Mouse (Mus musculus) liver, adult 2 months (tissue): ENCODE data around the gene Idh2.

ENCODE experiments used
- CTCF ChIP-seq: fragments of 200-500 bp; IDR thresholded peaks from 2 replicates; pipeline ENCODE4 v1.5.1; 2011; ENCODE audit warnings: low read depth, low read length, control low read depth
- POLR2A ChIP-seq: fragments of 200-500 bp; IDR thresholded peaks from 2 replicates; pipeline ENCODE4 v1.6.1; 2011; ENCODE audit warnings: low read length, control low read depth; ENCODE audit not compliant: insufficient read depth; ENCODE audit errors: extremely low read depth

DNA sequence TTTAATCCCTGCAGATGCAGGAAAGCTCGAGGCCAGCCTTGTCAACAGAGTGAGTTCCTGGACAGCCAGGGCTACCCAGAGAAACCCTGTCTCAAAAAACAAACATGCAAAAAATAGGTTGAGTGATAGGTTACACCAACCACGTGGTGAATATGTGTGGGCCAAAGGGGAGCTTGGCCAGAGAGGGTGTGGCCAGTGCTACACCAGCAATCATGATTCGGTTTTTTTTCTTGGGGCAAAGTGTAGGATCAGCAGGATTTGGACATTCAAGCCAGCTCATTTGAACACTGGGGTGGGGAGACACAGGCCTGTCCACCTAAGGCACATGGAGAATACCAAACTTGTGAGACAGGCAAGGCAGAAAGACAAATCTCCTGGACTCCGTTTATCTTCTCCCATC, 14.1 kb upstream of the Idh2 start:
- TF ChIP-seq CTCF (no peak), POLR2A (no peak)
